Comparison of ENCODE assay signal across 8 mouse cellular contexts in genomic region chr4:155991908-155992230, GRCm38 (mm10). TPM values are rescaled to one million over a fixed set of nuclear protein-coding genes. Genes with fewer than 3 reads are reported as not detected.
DNase-seq lines count a peak whose midpoint lies in the region; ATAC-seq lines count a peak whose summit lies in the region.

No protein-coding gene starts in this region.

- H3K9ac ChIP-seq in kidney, embryonic 16.5 days (replicated peaks; ENCODE audit: low read length), result peak overlapping the region; percentile 94
- H3K9ac ChIP-seq in hindbrain, embryonic 11.5 days (ENCODE audit: low read depth, low read length), result peak overlapping the region; percentile 79
- peak overlapping the region; percentile 68 for H3K9ac ChIP-seq in midbrain, embryonic 14.5 days (replicated peaks; ENCODE audit: low read length)

- 27% methylated on average over 37 of the region's 37 CpGs for WGBS in kidney, embryonic 16.5 days
- 33% methylated on average over 37 of the region's 37 CpGs for WGBS in hindbrain, embryonic 11.5 days
- WGBS in midbrain, embryonic 14.5 days, result 31% methylated on average over 37 of the region's 37 CpGs

- ATAC-seq in kidney, embryonic 16.5 days (ENCODE audit: low FRiP score, low TSS enrichment), result peak; percentile 3; the same call in 1 of the 2 replicates
- no peak; the same call in 1 of the 2 replicates for ATAC-seq in hindbrain, embryonic 11.5 days (ENCODE audit: low FRiP score)
- peak; percentile 25; the same call in 1 of the 2 replicates for ATAC-seq in midbrain, embryonic 14.5 days (ENCODE audit: low FRiP score, low TSS enrichment)
- ATAC-seq in megakaryocyte-erythroid progenitor cell, adult 5-6 weeks (replicated peaks; ENCODE audit: low FRiP score, low TSS enrichment, poor library complexity, severe bottlenecking), result no peak

- H3K9me3 ChIP-seq in kidney, embryonic 16.5 days (ENCODE audit: low read length), result no peaks in the 10 kb centered on the region
- no peaks in the 10 kb centered on the region for H3K9me3 ChIP-seq in hindbrain, embryonic 11.5 days (ENCODE audit: control insufficient read depth, low read length)
- H3K9me3 ChIP-seq in midbrain, embryonic 14.5 days (ENCODE audit: control insufficient read depth, low read length), result no peaks in the 10 kb centered on the region

- H3K4me1 ChIP-seq in kidney, embryonic 16.5 days (ENCODE audit: insufficient read depth, low read length), result peaks cover 24% of the 10 kb centered on the region
- H3K4me1 ChIP-seq in brown adipose tissue, adult 24 weeks (ENCODE audit: control insufficient read depth, insufficient read depth, insufficient read length, low read length), result peaks cover 9% of the 10 kb centered on the region
- H3K4me1 ChIP-seq in hindbrain, embryonic 11.5 days (replicated peaks; ENCODE audit: control insufficient read depth, insufficient read depth, low read length), result peaks cover 13% of the 10 kb centered on the region
- peaks cover 24% of the 10 kb centered on the region for H3K4me1 ChIP-seq in midbrain, embryonic 14.5 days (ENCODE audit: control insufficient read depth, insufficient read depth, low read length)

- no peak for DNase-seq in kidney, postnatal 10 days
- DNase-seq in hindbrain, embryonic 11.5 days (ENCODE audit: low spot score), result no peak
- DNase-seq in midbrain, embryonic 14.5 days, result no peak
- no peak for DNase-seq in cerebellum, postnatal 36 days
- DNase-seq in thymus, postnatal 36 days, result no peak

- H3K4me2 ChIP-seq in kidney, embryonic 16.5 days (replicated peaks; ENCODE audit: low read depth, low read length), result peak overlapping the region; percentile 99
- H3K4me2 ChIP-seq in hindbrain, embryonic 11.5 days (replicated peaks; ENCODE audit: low read depth, low read length), result peak overlapping the region; percentile 98
- peak overlapping the region; percentile 97 for H3K4me2 ChIP-seq in midbrain, embryonic 14.5 days (ENCODE audit: low read length)

- peaks cover 15% of the 10 kb centered on the region for H3K36me3 ChIP-seq in kidney, embryonic 16.5 days (ENCODE audit: insufficient read depth, low read length)
- H3K36me3 ChIP-seq in hindbrain, embryonic 11.5 days (ENCODE audit: control insufficient read depth, insufficient read depth, low read length), result no peaks in the 10 kb centered on the region
- H3K36me3 ChIP-seq in midbrain, embryonic 14.5 days (ENCODE audit: control insufficient read depth, insufficient read depth, low read length), result peaks cover 11% of the 10 kb centered on the region

- H3K4me3 ChIP-seq in kidney, embryonic 16.5 days (ENCODE audit: low read length), result peak overlapping the region; percentile 69
- peak overlapping the region; percentile 92 for H3K4me3 ChIP-seq in brown adipose tissue, adult 24 weeks (ENCODE audit: insufficient read depth, low read depth, low read length)
- peak overlapping the region; percentile 85 for H3K4me3 ChIP-seq in hindbrain, embryonic 11.5 days (ENCODE audit: low read depth, low read length)
- peak overlapping the region; percentile 80 for H3K4me3 ChIP-seq in midbrain, embryonic 14.5 days (replicated peaks; ENCODE audit: low read depth, low read length)

- peak overlapping the region; percentile 96 for H3K27ac ChIP-seq in kidney, embryonic 16.5 days (ENCODE audit: low read length)
- H3K27ac ChIP-seq in brown adipose tissue, adult 24 weeks (replicated peaks; ENCODE audit: low read depth, low read length), result 0 out of 2 replicates have a peak overlapping the region, but pooled peaks have one; percentile 93
- H3K27ac ChIP-seq in hindbrain, embryonic 11.5 days (ENCODE audit: low read depth, low read length), result peak overlapping the region; percentile 86
- peak overlapping the region; percentile 94 for H3K27ac ChIP-seq in midbrain, embryonic 14.5 days (replicated peaks; ENCODE audit: low read depth, low read length)

- H3K27me3 ChIP-seq in kidney, embryonic 16.5 days (ENCODE audit: insufficient read depth, low read length), result no peaks in the 10 kb centered on the region
- no peaks in the 10 kb centered on the region for H3K27me3 ChIP-seq in hindbrain, embryonic 11.5 days (ENCODE audit: control insufficient read depth, insufficient read depth, low read length)
- H3K27me3 ChIP-seq in midbrain, embryonic 14.5 days (ENCODE audit: control insufficient read depth, insufficient read depth, low read length), result no peaks in the 10 kb centered on the region

RNA-seq across cellular contexts. Expression of gene B3galt6, which starts 0.6 kb away (rescaled TPM):
- polyA plus RNA-seq in kidney, embryonic 16.5 days (2015; fragmentation: Nextera tagmentation; extraction: Ambion mirVana), result 18.0 and 18.7 TPM in 2 replicates
- 1.8 and 3.0 TPM in 2 replicates for polyA plus RNA-seq in brown adipose tissue, adult 24 weeks (2012; ENCODE audit: insufficient read depth, insufficient read length, missing spikeins)
- polyA plus RNA-seq in hindbrain, embryonic 11.5 days (2014; fragmentation: Nextera tagmentation; extraction: Ambion mirVana), result 18.2 and 19.4 TPM in 2 replicates
- polyA plus RNA-seq in midbrain, embryonic 14.5 days (2014; fragmentation: Nextera tagmentation; extraction: Ambion mirVana), result 36.3 and 38.7 TPM in 2 replicates
- 7.6 and 9.4 TPM in 2 replicates for total RNA-seq in megakaryocyte-erythroid progenitor cell, adult 5-6 weeks (2014; fragmentation: Nextera tagmentation)
- 11.0 and 11.7 TPM in 2 replicates for total RNA-seq in megakaryocyte-erythroid progenitor cell, adult 5-6 weeks (2017)

RNA-seq across cellular contexts. Expression of gene Sdf4, which starts 0.8 kb away (rescaled TPM):
- 173 and 182 TPM in 2 replicates for polyA plus RNA-seq in kidney, embryonic 16.5 days (2015; fragmentation: Nextera tagmentation; extraction: Ambion mirVana)
- 138 and 141 TPM in 2 replicates for polyA plus RNA-seq in brown adipose tissue, adult 24 weeks (2012; ENCODE audit: insufficient read depth, insufficient read length, missing spikeins)
- polyA plus RNA-seq in hindbrain, embryonic 11.5 days (2014; fragmentation: Nextera tagmentation; extraction: Ambion mirVana), result 136 and 143 TPM in 2 replicates
- 105 and 112 TPM in 2 replicates for polyA plus RNA-seq in midbrain, embryonic 14.5 days (2014; fragmentation: Nextera tagmentation; extraction: Ambion mirVana)
- total RNA-seq in megakaryocyte-erythroid progenitor cell, adult 5-6 weeks (2014; fragmentation: Nextera tagmentation), result 48.2 and 74.4 TPM in 2 replicates
- 137 and 143 TPM in 2 replicates for total RNA-seq in megakaryocyte-erythroid progenitor cell, adult 5-6 weeks (2017)

RNA-seq across cellular contexts. Expression of gene Tnfrsf4, which starts 21.8 kb away (rescaled TPM):
- polyA plus RNA-seq in kidney, embryonic 16.5 days (2015; fragmentation: Nextera tagmentation; extraction: Ambion mirVana), result 0.90 and 1.2 TPM in 2 replicates
- not detected in 2 replicates for polyA plus RNA-seq in brown adipose tissue, adult 24 weeks (2012; ENCODE audit: insufficient read depth, insufficient read length, missing spikeins)
- polyA plus RNA-seq in hindbrain, embryonic 11.5 days (2014; fragmentation: Nextera tagmentation; extraction: Ambion mirVana), result 0.39 and 0.73 TPM in 2 replicates
- polyA plus RNA-seq in midbrain, embryonic 14.5 days (2014; fragmentation: Nextera tagmentation; extraction: Ambion mirVana), result 0.47 and 0.49 TPM in 2 replicates
- total RNA-seq in megakaryocyte-erythroid progenitor cell, adult 5-6 weeks (2014; fragmentation: Nextera tagmentation), result 2.5 and 6.9 TPM in 2 replicates
- total RNA-seq in megakaryocyte-erythroid progenitor cell, adult 5-6 weeks (2017), result 1.8 and 5.6 TPM in 2 replicates

RNA-seq across cellular contexts. Expression of gene C1qtnf12, which starts 29.8 kb away (rescaled TPM):
- polyA plus RNA-seq in kidney, embryonic 16.5 days (2015; fragmentation: Nextera tagmentation; extraction: Ambion mirVana), result 123 and 137 TPM in 2 replicates
- polyA plus RNA-seq in brown adipose tissue, adult 24 weeks (2012; ENCODE audit: insufficient read depth, insufficient read length, missing spikeins), result 99.7 and 136 TPM in 2 replicates
- polyA plus RNA-seq in hindbrain, embryonic 11.5 days (2014; fragmentation: Nextera tagmentation; extraction: Ambion mirVana), result 21.0 and 24.0 TPM in 2 replicates
- 7.1 and 8.3 TPM in 2 replicates for polyA plus RNA-seq in midbrain, embryonic 14.5 days (2014; fragmentation: Nextera tagmentation; extraction: Ambion mirVana)
- total RNA-seq in megakaryocyte-erythroid progenitor cell, adult 5-6 weeks (2014; fragmentation: Nextera tagmentation), result 923 and 965 TPM in 2 replicates
- total RNA-seq in megakaryocyte-erythroid progenitor cell, adult 5-6 weeks (2017), result 161 and 357 TPM in 2 replicates

RNA-seq across cellular contexts. Expression of gene Tnfrsf18, which starts 34.1 kb away (rescaled TPM):
- 1.3 and 2.5 TPM in 2 replicates for polyA plus RNA-seq in kidney, embryonic 16.5 days (2015; fragmentation: Nextera tagmentation; extraction: Ambion mirVana)
- not detected in 2 replicates for polyA plus RNA-seq in brown adipose tissue, adult 24 weeks (2012; ENCODE audit: insufficient read depth, insufficient read length, missing spikeins)
- 0.74 and 2.4 TPM in 2 replicates for polyA plus RNA-seq in hindbrain, embryonic 11.5 days (2014; fragmentation: Nextera tagmentation; extraction: Ambion mirVana)
- polyA plus RNA-seq in midbrain, embryonic 14.5 days (2014; fragmentation: Nextera tagmentation; extraction: Ambion mirVana), result 1.4 and 2.4 TPM in 2 replicates
- total RNA-seq in megakaryocyte-erythroid progenitor cell, adult 5-6 weeks (2014; fragmentation: Nextera tagmentation), result 3.7 and 7.5 TPM in 2 replicates
- total RNA-seq in megakaryocyte-erythroid progenitor cell, adult 5-6 weeks (2017), result 2.6 and 7.0 TPM in 2 replicates

Comparison
In these comparisons a context has a peak if more than half of its experiments do, and no peak if none do; other contexts are left out.
1. ATAC-seq: peak in kidney, embryonic 16.5 days (single experiment) and midbrain, embryonic 14.5 days (single experiment); none in hindbrain, embryonic 11.5 days (single experiment) and megakaryocyte-erythroid progenitor cell, adult 5-6 weeks (single experiment).
2. Peak in every context shown above with its lines, with median percentiles within 50 percentile points of each other: H3K27ac ChIP-seq, H3K4me2 ChIP-seq, H3K4me3 ChIP-seq and H3K9ac ChIP-seq.